Mouse (Mus musculus) forebrain, embryonic 16.5 days (tissue): ENCODE results near the gene Sox30. TPM values are rescaled to one million over a fixed set of nuclear protein-coding genes. Genes with fewer than 3 reads are reported as not detected.

Experiments used
- ATAC-seq: fragments of 200-750 bp; cut with Nextera tagmentation; 2 replicates; pipeline ENCODE4 v1.8.0; 2017; ENCODE audit warnings: mild to moderate bottlenecking, moderate library complexity
- H3K27ac ChIP-seq: fragments of 300-500 bp; sonication (generic); 2 replicates; pipeline ENCODE4 v1.5.1; 2014; ENCODE audit warnings: low read length, control low read depth
- H3K27me3 ChIP-seq: fragments of 300-500 bp; sonication (generic); replicated peaks from 2 replicates; pipeline ENCODE4 v1.6.1; 2014; ENCODE audit warnings: low read length; ENCODE audit not compliant: control insufficient read depth, insufficient read depth
- H3K36me3 ChIP-seq: fragments of 300-500 bp; sonication (generic); 2 replicates; pipeline ENCODE4 v1.6.1; 2014; ENCODE audit not compliant: control insufficient read depth, insufficient read depth
- H3K4me1 ChIP-seq: fragments of 300-500 bp; sonication (generic); replicated peaks from 2 replicates; pipeline ENCODE4 v1.6.1; 2014; ENCODE audit warnings: low read length; ENCODE audit not compliant: control insufficient read depth, insufficient read depth
- H3K4me2 ChIP-seq: fragments of 300-500 bp; sonication (generic); 2 replicates; pipeline ENCODE4 v1.6.1; 2014; ENCODE audit warnings: mild to moderate bottlenecking, low read length, control low read depth
- H3K4me3 ChIP-seq: fragments of 300-500 bp; sonication (generic); replicated peaks from 2 replicates; pipeline ENCODE4 v1.5.1; 2014; ENCODE audit warnings: mild to moderate bottlenecking, low read length, control low read depth
- H3K9ac ChIP-seq: fragments of 300-500 bp; sonication (generic); replicated peaks from 2 replicates; pipeline ENCODE4 v1.6.1; 2014; ENCODE audit warnings: low read depth, low read length, control low read depth
- H3K9me3 ChIP-seq: fragments of 300-500 bp; sonication (generic); 2 replicates; pipeline ENCODE4 v1.6.1; 2016; ENCODE audit warnings: low read length; ENCODE audit not compliant: control insufficient read depth
- WGBS: fragments of 180-500 bp; shearing (Covaris S2); extraction: QIAGEN DNeasy Blood & Tissue Kit; methylation state at CpG from one replicate; pipeline ENCODE4 v1.1.7; 2014; 5-methylcytosine and 5-hydroxymethylcytosine counted together
- polyA plus RNA-seq: library from polyadenylated mRNA; unstranded; fragments of >200 nt; fragmentation: Nextera tagmentation; extraction: Ambion mirVana; gene quantifications from 2 replicates; pipeline ENCODE4 v1.2.1, GENCODE M21; 2015

Sox30 gene
- not detected in 2 replicates for polyA plus RNA-seq

GRCm38 (mm10) chr11:45979946-45980892 is at the start of gene Sox30:
TSS of gene Sox30 (plus strand) at chr11:45980310.
- peak within 1 kb of the TSS; percentile 62 for H3K4me2 ChIP-seq
- peak within 1 kb of the TSS; percentile 75 for H3K9ac ChIP-seq
- ATAC-seq: peak; percentile 98
- no peak within 1 kb of the TSS; the same call in 1 of the 2 replicates for H3K27ac ChIP-seq
- 13% methylated on average over 77 of the region's 115 CpGs for WGBS
- peaks cover 4% of the 10 kb centered on the region; the same call in 1 of the 2 replicates for H3K4me1 ChIP-seq
- H3K4me3 ChIP-seq: peak within 1 kb of the TSS; percentile 53
- H3K27me3 ChIP-seq: 0 out of 2 replicates have a peak, but pooled peaks cover 4% of the 10 kb centered on the region
- peaks cover 2% of the 10 kb centered on the region; the same call in 1 of the 2 replicates for H3K9me3 ChIP-seq
- H3K36me3 ChIP-seq: no peaks in the 10 kb centered on the region

- H3K4me3 ChIP-seq: no peak overlapping the region
- H3K4me1 ChIP-seq: no peaks in the 10 kb centered on the region
- H3K27ac ChIP-seq: no peak overlapping the region
- WGBS: 95% methylated on average over 10 of the region's 10 CpGs
- ATAC-seq: no peak
- H3K36me3 ChIP-seq: peaks cover 11% of the 10 kb centered on the region; the same call in 1 of the 2 replicates
- no peaks in the 10 kb centered on the region for H3K27me3 ChIP-seq
- H3K9me3 ChIP-seq: no peaks in the 10 kb centered on the region
- no peak overlapping the region for H3K4me2 ChIP-seq
- H3K9ac ChIP-seq: no peak overlapping the region
Measured at GRCm38 (mm10) chr11:45932771-45933170, 47.3 kb upstream of the Sox30 start.

- H3K27ac ChIP-seq: no peak overlapping the region
- no peak for ATAC-seq
- peaks cover 7% of the 10 kb centered on the region; the same call in 1 of the 2 replicates for H3K36me3 ChIP-seq
- 96% methylated on average over 8 of the region's 8 CpGs for WGBS
- no peak overlapping the region for H3K4me2 ChIP-seq
- H3K27me3 ChIP-seq: no peaks in the 10 kb centered on the region
- H3K4me3 ChIP-seq: no peak overlapping the region
- peaks cover 5% of the 10 kb centered on the region for H3K4me1 ChIP-seq
- no peaks in the 10 kb centered on the region for H3K9me3 ChIP-seq
- H3K9ac ChIP-seq: no peak overlapping the region
Measured at GRCm38 (mm10) chr11:45937478-45937877, 42.6 kb upstream of the Sox30 start.

GRCm38 (mm10) chr11:45938917-45939316 is 41.2 kb upstream of the Sox30 start:
- WGBS: 83% methylated on average over 8 of the region's 8 CpGs
- no peak overlapping the region for H3K27ac ChIP-seq
- ATAC-seq: no peak
- peaks cover 18% of the 10 kb centered on the region for H3K4me1 ChIP-seq
- no peaks in the 10 kb centered on the region; the same call in 1 of the 2 replicates for H3K36me3 ChIP-seq
- no peaks in the 10 kb centered on the region for H3K9me3 ChIP-seq
- no peak overlapping the region for H3K4me3 ChIP-seq
- H3K9ac ChIP-seq: no peak overlapping the region
- no peaks in the 10 kb centered on the region for H3K27me3 ChIP-seq
- H3K4me2 ChIP-seq: no peak overlapping the region

- no peak for ATAC-seq
- Histone ChIP-seq H3K27me3 (no peaks in the 10 kb centered on the region), H3K4me1 (peaks cover 18% of the 10 kb centered on the region), H3K9ac (no peak overlapping the region), H3K27ac (no peak overlapping the region), H3K36me3 (no peaks in the 10 kb centered on the region), H3K9me3 (no peaks in the 10 kb centered on the region), H3K4me3 (no peak overlapping the region), H3K4me2 (no peak overlapping the region)
- WGBS: 89% methylated on average over 7 of the region's 7 CpGs
Measured at GRCm38 (mm10) chr11:45942281-45942680, 37.8 kb upstream of the Sox30 start.

GRCm38 (mm10) chr11:45943108-45943705 is 36.9 kb upstream of the Sox30 start:
- Histone ChIP-seq H3K4me1 (peaks cover 18% of the 10 kb centered on the region), H3K4me2 (peak overlapping the region; percentile 87), H3K27me3 (no peaks in the 10 kb centered on the region), H3K36me3 (no peaks in the 10 kb centered on the region), H3K27ac (no peak overlapping the region), H3K4me3 (peak overlapping the region; percentile 88), H3K9ac (peak overlapping the region; percentile 84), H3K9me3 (no peaks in the 10 kb centered on the region)
- peak; percentile 46 for ATAC-seq
- 24% methylated on average over 7 of the region's 7 CpGs for WGBS

GRCm38 (mm10) chr11:45943891-45944642 is 36.0 kb upstream of the Sox30 start:
- H3K27ac ChIP-seq: no peak overlapping the region
- H3K27me3 ChIP-seq: no peaks in the 10 kb centered on the region
- H3K4me1 ChIP-seq: peaks cover 18% of the 10 kb centered on the region
- WGBS: under 1% methylated on average over 48 of the region's 49 CpGs
- ATAC-seq: peak; percentile 45
- H3K36me3 ChIP-seq: no peaks in the 10 kb centered on the region
- peak overlapping the region; percentile 87 for H3K4me2 ChIP-seq
- H3K9ac ChIP-seq: peak overlapping the region; percentile 84
- peak overlapping the region; percentile 88 for H3K4me3 ChIP-seq
- no peaks in the 10 kb centered on the region for H3K9me3 ChIP-seq

- ATAC-seq: peak; percentile 78
- Histone ChIP-seq H3K4me1 (peaks cover 18% of the 10 kb centered on the region), H3K27me3 (no peaks in the 10 kb centered on the region), H3K9me3 (no peaks in the 10 kb centered on the region), H3K4me3 (peak within 1 kb of the TSS; percentile 88), H3K27ac (no peak within 1 kb of the TSS), H3K4me2 (peak within 1 kb of the TSS; percentile 87), H3K36me3 (no peaks in the 10 kb centered on the region), H3K9ac (peak within 1 kb of the TSS; percentile 84)
- WGBS: under 1% methylated on average over 55 of the region's 55 CpGs
Measured at GRCm38 (mm10) chr11:45944643-45945156, 35.4 kb upstream of the Sox30 start, which contains the start of gene Lsm11. TSS of gene Lsm11 (minus strand) at chr11:45944935.
